Mouse (Mus musculus) erythroblast, embryonic 14.5 days (primary cell): ENCODE results near the gene Rflnb. TPM values are rescaled to one million over a fixed set of nuclear protein-coding genes. Genes with fewer than 3 reads are reported as not detected.
"Not testable (repeated sequence)": the region's sequence is repeated elsewhere in the genome, so short reads cannot be mapped to it uniquely, and the experiment has no call there.

ENCODE experiments used
- H3K27me3 ChIP-seq: 2 replicates; pipeline ENCODE4 v1.6.1; 2012; ENCODE audit warnings: inconsistent platforms; ENCODE audit not compliant: control insufficient read depth
- H3K36me3 ChIP-seq: 2 replicates; pipeline ENCODE4 v1.6.1; 2012; ENCODE audit warnings: mild to moderate bottlenecking, inconsistent platforms; ENCODE audit not compliant: control insufficient read depth
- H3K4me1 ChIP-seq: 2 replicates; pipeline ENCODE4 v1.6.1; 2012; ENCODE audit warnings: inconsistent platforms; ENCODE audit not compliant: control insufficient read depth
- H3K4me3 ChIP-seq: replicated peaks from 2 replicates; pipeline ENCODE3; 2012; ENCODE audit warnings: moderate library complexity, mild to moderate bottlenecking, inconsistent platforms
- H3K9me3 ChIP-seq: 2 replicates; pipeline ENCODE4 v1.6.1; 2012; ENCODE audit warnings: low read length, inconsistent platforms, mixed read lengths; ENCODE audit not compliant: control insufficient read depth
- GATA1 ChIP-seq: IDR thresholded peaks from 2 replicates; pipeline ENCODE4 v1.6.1; 2012; ENCODE audit warnings: low read length, inconsistent platforms, mixed read lengths
- TAL1 ChIP-seq: IDR thresholded peaks from 3 replicates; pipeline ENCODE4 v1.6.1; 2012; ENCODE audit warnings: low read length, inconsistent platforms, mixed read lengths
- polyA plus RNA-seq: library from polyadenylated mRNA; stranded (reverse); fragments of >175 nt; gene quantifications from 2 replicates; pipeline ENCODE4 v1.2.3, GENCODE M21; 2012

The Rflnb gene
- polyA plus RNA-seq, 1 experiment = 0.06 TPM

DNA sequence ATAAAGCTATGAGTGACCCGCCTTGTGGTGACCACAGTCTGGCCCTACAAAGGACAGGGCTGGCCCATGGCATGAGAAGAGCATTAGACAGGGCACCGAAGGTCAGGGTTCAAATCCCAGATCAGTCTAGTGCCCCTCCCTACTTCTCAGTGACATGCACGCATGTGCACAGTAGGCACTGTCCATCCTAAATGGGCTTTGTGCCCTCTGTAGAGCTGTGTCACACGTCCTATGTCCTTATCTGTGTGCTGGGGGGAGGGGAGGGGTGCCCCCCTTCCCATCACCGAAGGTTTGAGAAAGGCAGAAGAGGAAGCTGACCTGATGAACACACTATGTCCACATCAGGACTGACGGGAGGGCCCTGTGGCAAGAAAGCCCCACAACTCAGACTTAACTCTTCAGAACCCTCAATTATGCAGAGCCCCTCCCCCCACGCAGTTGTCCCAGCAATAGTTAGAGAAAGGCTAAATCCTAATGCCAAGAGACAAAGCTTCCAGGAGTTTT lies 2.5 kb downstream of the Rflnb start:
- Histone ChIP-seq H3K9me3 (no peaks in the 10 kb centered on the region), H3K27me3 (peaks cover 47% of the 10 kb centered on the region), H3K4me3 (no peak overlapping the region), H3K4me1 (peaks cover 13% of the 10 kb centered on the region), H3K36me3 (no peaks in the 10 kb centered on the region)
- no peak for TF ChIP-seq TAL1
- no peak for TF ChIP-seq GATA1

DNA sequence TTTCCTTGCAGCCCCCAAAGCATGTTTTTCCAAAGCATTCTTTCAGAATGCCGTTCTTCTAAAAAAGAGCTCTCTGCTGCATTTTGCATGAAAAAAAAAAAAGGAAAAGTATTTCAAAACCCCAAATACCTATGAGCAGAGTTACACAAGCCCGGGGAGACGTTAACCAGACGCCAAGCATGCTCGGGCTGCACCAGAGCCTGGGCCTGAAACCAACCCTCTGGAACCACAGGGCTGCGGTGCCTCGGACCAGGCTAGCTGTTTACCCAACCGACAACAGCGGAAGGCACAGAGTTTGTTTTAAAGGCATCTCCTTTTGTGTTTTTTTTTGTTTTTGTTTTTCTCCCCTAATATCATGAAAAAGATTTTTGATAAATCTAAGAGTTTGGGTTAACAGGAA lies 6.7 kb downstream of the Rflnb start:
- peaks cover 11% of the 10 kb centered on the region for H3K27me3 ChIP-seq
- no peak for TF ChIP-seq GATA1
- TF ChIP-seq TAL1 = no peak
- H3K36me3 ChIP-seq = no peaks in the 10 kb centered on the region
- H3K4me1 ChIP-seq = no peaks in the 10 kb centered on the region
- H3K4me3 ChIP-seq = no peak overlapping the region
- no peaks in the 10 kb centered on the region for H3K9me3 ChIP-seq

DNA sequence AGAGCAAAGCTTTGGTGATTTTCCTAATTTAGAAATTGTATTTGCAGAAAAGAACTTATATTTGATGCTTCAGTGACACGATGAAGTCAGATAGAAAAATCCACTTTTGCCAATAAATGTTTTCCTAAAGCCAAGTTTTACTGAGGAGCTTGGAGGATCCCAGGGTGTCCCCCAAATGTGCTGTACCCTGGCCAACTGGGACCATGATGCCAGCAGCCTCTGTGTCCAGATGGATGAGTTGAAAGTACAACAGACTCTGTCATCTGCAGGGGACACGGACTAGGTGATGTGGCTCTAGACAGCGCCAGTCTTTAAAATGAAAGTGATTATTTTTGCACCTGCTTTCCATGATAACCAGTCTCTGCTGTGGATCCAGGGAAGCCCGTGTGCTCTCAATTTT lies 7.7 kb downstream of the Rflnb start:
- no peak for TF ChIP-seq GATA1
- no peak for TF ChIP-seq TAL1
- Histone ChIP-seq H3K27me3 (peaks cover 1% of the 10 kb centered on the region), H3K9me3 (no peaks in the 10 kb centered on the region), H3K4me3 (no peak overlapping the region), H3K36me3 (no peaks in the 10 kb centered on the region), H3K4me1 (no peaks in the 10 kb centered on the region)

DNA sequence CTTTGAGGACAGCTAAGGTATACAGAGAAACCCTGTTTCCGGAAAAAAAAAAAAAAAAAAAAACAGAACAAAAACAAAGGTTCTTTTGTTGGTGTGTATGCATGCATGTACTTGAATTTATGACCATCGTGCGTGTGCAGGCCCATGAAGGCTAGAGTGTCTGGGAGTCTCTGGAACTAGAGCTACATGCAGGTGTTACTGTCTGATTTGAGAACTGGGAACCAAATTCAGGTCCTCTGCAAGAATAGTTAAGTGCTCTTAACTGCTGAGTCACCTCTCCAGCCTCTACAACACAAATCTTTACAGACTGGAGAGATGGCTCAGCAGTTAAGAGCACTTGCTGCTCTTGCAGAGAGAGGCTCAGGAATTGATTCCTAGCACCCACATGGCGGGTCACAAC lies 11.8 kb downstream of the Rflnb start:
- no peaks in the 10 kb centered on the region for H3K27me3 ChIP-seq
- no peak overlapping the region for H3K4me3 ChIP-seq
- no peaks in the 10 kb centered on the region for H3K36me3 ChIP-seq
- TF ChIP-seq GATA1 (no peak), TAL1 (no peak)
- H3K4me1 ChIP-seq = no peaks in the 10 kb centered on the region
- H3K9me3 ChIP-seq = no peaks in the 10 kb centered on the region

DNA sequence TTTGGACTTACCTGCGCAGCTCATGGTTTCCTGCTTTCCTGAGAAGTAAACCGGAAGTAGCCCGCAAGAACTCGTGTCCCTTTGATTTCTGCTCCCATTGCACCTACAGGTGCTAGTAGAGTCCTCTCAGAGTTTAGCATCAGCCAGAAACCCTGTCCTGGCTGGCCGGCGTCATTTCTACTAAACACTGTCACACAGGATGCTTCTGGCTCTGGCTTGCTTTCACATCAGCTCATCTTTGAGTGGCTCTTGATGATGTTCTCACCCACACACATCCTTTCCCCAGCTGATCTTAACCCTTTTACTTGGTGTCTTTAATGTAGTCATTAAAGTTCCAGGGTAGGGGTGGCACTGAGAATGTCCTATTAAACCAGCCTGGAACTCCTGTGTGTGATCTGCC lies 12.3 kb downstream of the Rflnb start:
- no peaks in the 10 kb centered on the region for H3K9me3 ChIP-seq
- TF ChIP-seq GATA1 (no peak), TAL1 (no peak)
- no peak overlapping the region for H3K4me3 ChIP-seq
- no peaks in the 10 kb centered on the region for H3K36me3 ChIP-seq
- H3K4me1 ChIP-seq = no peaks in the 10 kb centered on the region
- H3K27me3 ChIP-seq = no peaks in the 10 kb centered on the region

GRCm38 (mm10) chr11:76010838-76011624 lies 16.6 kb downstream of the Rflnb start:
- no peak overlapping the region for H3K4me3 ChIP-seq

GRCm38 (mm10) chr11:76009101-76009500 lies 18.5 kb downstream of the Rflnb start:
- Histone ChIP-seq H3K36me3 (no peaks in the 10 kb centered on the region), H3K9me3 (no peaks in the 10 kb centered on the region), H3K4me1 (no peaks in the 10 kb centered on the region), H3K27me3 (no peaks in the 10 kb centered on the region), H3K4me3 (no peak overlapping the region)
- TF ChIP-seq TAL1 (no peak), GATA1 (no peak)

More at GRCm38 (mm10) chr11:76010838-76011624, 16.6 kb downstream of the Rflnb start:
- Histone ChIP-seq H3K9me3 (no peaks in the 10 kb centered on the region), H3K4me1 (no peaks in the 10 kb centered on the region), H3K27me3 (no peaks in the 10 kb centered on the region), H3K36me3 (no peaks in the 10 kb centered on the region)
- TF ChIP-seq TAL1 = no peak
- TF ChIP-seq GATA1 = no peak

GRCm38 (mm10) chr11:76008162-76008561 lies 19.4 kb downstream of the Rflnb start:
- TF ChIP-seq TAL1 (no peak), GATA1 (no peak)
- no peaks in the 10 kb centered on the region for H3K4me1 ChIP-seq
- no peaks in the 10 kb centered on the region for H3K9me3 ChIP-seq
- H3K36me3 ChIP-seq = no peaks in the 10 kb centered on the region
- H3K27me3 ChIP-seq = no peaks in the 10 kb centered on the region
- H3K4me3 ChIP-seq = no peak overlapping the region

DNA sequence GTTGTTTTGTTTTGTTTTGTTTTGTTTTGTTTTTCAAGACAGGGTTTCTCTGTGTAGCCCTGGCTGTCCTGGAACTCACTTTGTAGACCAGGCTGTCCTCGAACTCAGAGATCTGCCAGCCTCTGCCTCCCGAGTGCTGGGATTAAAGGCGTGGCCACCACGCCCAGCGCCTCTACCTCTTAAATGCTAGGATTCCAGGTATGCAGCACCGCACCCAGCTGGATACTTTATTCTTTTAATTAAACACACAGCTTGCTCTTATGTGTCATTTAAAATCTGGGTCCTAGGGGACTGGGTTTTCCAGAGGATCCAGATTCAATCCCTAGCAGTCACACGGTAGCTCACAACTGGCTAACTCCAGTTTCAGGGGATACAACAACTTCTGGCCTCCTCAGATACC lies 23.3 kb downstream of the Rflnb start:
- H3K4me3 ChIP-seq, H3K9me3 ChIP-seq, H3K4me1 ChIP-seq, H3K36me3 ChIP-seq: not testable (repeated sequence)
- H3K27me3 ChIP-seq = peaks cover 20% of the 10 kb centered on the region

DNA sequence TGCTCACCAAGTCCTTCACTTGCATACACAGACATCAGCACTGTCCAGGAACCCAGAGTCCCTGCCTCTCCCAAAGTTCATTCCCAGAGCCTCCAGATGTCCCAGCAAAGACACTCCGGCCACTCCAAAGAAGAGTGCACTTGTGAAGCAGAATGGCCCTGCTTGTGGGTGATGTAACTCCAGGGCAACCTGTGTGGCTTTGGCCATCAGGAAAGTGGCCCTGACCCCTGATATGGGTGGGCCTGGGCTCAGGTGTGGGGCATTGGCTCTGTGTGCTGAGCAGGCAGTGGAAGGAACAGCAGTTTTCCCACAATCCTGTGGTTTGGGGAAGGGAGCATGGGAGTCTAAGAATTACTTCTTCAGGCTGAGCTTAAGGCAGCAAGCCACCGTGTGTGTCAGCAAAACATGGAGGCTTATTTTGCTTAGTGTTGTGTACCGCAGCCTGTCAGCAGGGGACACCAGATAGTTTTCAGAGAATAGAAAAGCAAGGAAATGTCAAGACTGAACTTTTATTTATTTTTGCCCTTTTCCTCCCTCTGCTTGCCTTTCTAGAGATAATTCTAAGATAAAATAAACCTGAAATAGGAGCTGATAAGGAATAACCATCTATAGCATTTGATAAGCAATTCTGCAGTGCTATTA lies 26.2 kb downstream of the Rflnb start:
- Histone ChIP-seq H3K36me3 (no peaks in the 10 kb centered on the region), H3K4me3 (no peak overlapping the region), H3K4me1 (peaks cover 3% of the 10 kb centered on the region; the same call in 1 of the 2 replicates), H3K27me3 (peaks cover 20% of the 10 kb centered on the region), H3K9me3 (no peaks in the 10 kb centered on the region)
- TF ChIP-seq GATA1 (no peak), TAL1 (no peak)
